Comparison of ENCODE assay signal across 16 mouse cellular contexts in genomic region chr4:128492055-128492454, GRCm38 (mm10).
DNase-seq lines count a peak whose midpoint lies in the region; ATAC-seq and TF ChIP-seq lines count a peak whose summit lies in the region.
"Had no signal": no experiment of that assay in that cellular context is flagged by ENCODE, and none has a peak within 500 bp of the region (broad histone marks: within the 10 kb centered on the region; RNA-seq: fewer than 3 reads in every experiment).

No protein-coding gene starts in this region.

- peak; percentile 9 for DNase-seq in embryo, embryonic 11 days
- no peak for DNase-seq in embryo, embryonic 9.5 days (ENCODE audit: extremely low spot score)
- DNase-seq in right cerebral cortex, postnatal 10 days (ENCODE audit: low spot score in 2 of 2), result peak; percentile 56 to 61
- DNase-seq in right cerebral cortex, postnatal 36 days (ENCODE audit: low spot score in 2 of 2), result no peak
- no peak for DNase-seq in hindbrain, embryonic 14.5 days (ENCODE audit: low spot score)
- DNase-seq in retina, postnatal 7 days (ENCODE audit: low read depth, low spot score), result peak; percentile 21
- DNase-seq in cerebellum, adult 2 months, result no peak
- no peak for DNase-seq in gastrocnemius, adult 2 months
- DNase-seq: cerebellum, adult 9-11 months; left cerebral cortex, postnatal 4 days; liver, embryonic 13.5 days; right cerebral cortex, postnatal 14 days had no signal

- H3K4me2 ChIP-seq in hindbrain, embryonic 14.5 days (replicated peaks), result no peak overlapping the region
- H3K4me2 ChIP-seq: heart, embryonic 13.5 days; liver, embryonic 13.5 days had no signal

- H3K27ac ChIP-seq in hindbrain, embryonic 14.5 days, result peak overlapping the region; percentile 68; the same call in 1 of the 2 replicates
- H3K27ac ChIP-seq in cerebellum, adult 2 months (ENCODE audit: insufficient read depth, low read length), result no peak overlapping the region
- no peak overlapping the region for H3K27ac ChIP-seq in gastrocnemius, adult 2 months
- H3K27ac ChIP-seq: heart, embryonic 13.5 days; kidney, postnatal 0 days; liver, embryonic 13.5 days had no signal

- no peaks in the 10 kb centered on the region for H3K4me1 ChIP-seq in hindbrain, embryonic 14.5 days (replicated peaks; ENCODE audit: control insufficient read depth, insufficient read depth, low read length)
- no peaks in the 10 kb centered on the region for H3K4me1 ChIP-seq in cerebellum, adult 2 months (ENCODE audit: control insufficient read depth, insufficient read depth, low read length)
- H3K4me1 ChIP-seq: heart, embryonic 13.5 days; liver, embryonic 13.5 days had no signal

- H3K36me3 ChIP-seq in hindbrain, embryonic 14.5 days (replicated peaks; ENCODE audit: control insufficient read depth, insufficient read depth), result peaks cover 47% of the 10 kb centered on the region
- H3K36me3 ChIP-seq: heart, embryonic 13.5 days; liver, embryonic 13.5 days had no signal

- intact Hi-C loops in gastrocnemius, adult 2 months (cut with DNase I), result no loop called here

- no peaks in the 10 kb centered on the region for H3K27me3 ChIP-seq in hindbrain, embryonic 14.5 days (ENCODE audit: control insufficient read depth, insufficient read depth, low read length)
- H3K27me3 ChIP-seq in cerebellum, adult 2 months (ENCODE audit: control insufficient read depth, insufficient read depth, low read length), result no peaks in the 10 kb centered on the region
- H3K27me3 ChIP-seq: liver, embryonic 13.5 days; Patski had no signal

- no peak overlapping the region for H3K9ac ChIP-seq in hindbrain, embryonic 14.5 days
- H3K9ac ChIP-seq: heart, embryonic 13.5 days; liver, embryonic 13.5 days had no signal

- H3K4me3 ChIP-seq in hindbrain, embryonic 14.5 days (replicated peaks; ENCODE audit: low read length), result no peak overlapping the region
- no peak overlapping the region for H3K4me3 ChIP-seq in cerebellum, adult 2 months (replicated peaks; ENCODE audit: insufficient read depth, low read depth, low read length)
- H3K4me3 ChIP-seq in gastrocnemius, adult 2 months, result no peak overlapping the region
- H3K4me3 ChIP-seq: heart, embryonic 13.5 days; liver, embryonic 13.5 days had no signal

- 41% methylated on average over 8 of the region's 8 CpGs for WGBS in hindbrain, embryonic 14.5 days
- WGBS in cerebellum, adult 2 months, result 65% methylated on average over 8 of the region's 8 CpGs

- no peak for TF ChIP-seq POLR2A in cerebellum, adult 2 months (IDR thresholded peaks at IDR 0.05; ENCODE audit: borderline replicate concordance, insufficient read depth, low read length)

- no peaks in the 10 kb centered on the region for H3K9me3 ChIP-seq in hindbrain, embryonic 14.5 days (ENCODE audit: control insufficient read depth, low read length)
- H3K9me3 ChIP-seq: heart, embryonic 13.5 days; liver, embryonic 13.5 days had no signal

- TF ChIP-seq CTCF in cerebellum, adult 2 months (IDR thresholded peaks at IDR 0.05; ENCODE audit: borderline replicate concordance, insufficient read depth, low read depth, low read length), result no peak
- no peak for TF ChIP-seq CTCF in gastrocnemius, adult 2 months (IDR thresholded peaks at IDR 0.05)

- ATAC-seq in hindbrain, embryonic 14.5 days (ENCODE audit: low FRiP score), result peak; percentile 46
- ATAC-seq: lung, postnatal 0 days; Patski had no signal

Comparison
In these comparisons a context has a peak if more than half of its experiments do, and no peak if none do; other contexts are left out.
1. DNase-seq: peak in embryo, embryonic 11 days (single experiment), right cerebral cortex, postnatal 10 days (2 of 2) and retina, postnatal 7 days (single experiment); none in embryo, embryonic 9.5 days (single experiment), right cerebral cortex, postnatal 36 days (0 of 2), hindbrain, embryonic 14.5 days (single experiment), cerebellum, adult 2 months (0 of 2) and gastrocnemius, adult 2 months (single experiment).